Mouse (Mus musculus): ENCODE results near the gene Mobp.

Mobp gene

GRCm38 (mm10) chr9:120201743-120202142 lies 52.2 kb downstream of the Mobp start:
- in situ Hi-C loops (cut with MboI; ENCODE audit: unreplicated experiment in 2 of 2): no loop called here

DNA sequence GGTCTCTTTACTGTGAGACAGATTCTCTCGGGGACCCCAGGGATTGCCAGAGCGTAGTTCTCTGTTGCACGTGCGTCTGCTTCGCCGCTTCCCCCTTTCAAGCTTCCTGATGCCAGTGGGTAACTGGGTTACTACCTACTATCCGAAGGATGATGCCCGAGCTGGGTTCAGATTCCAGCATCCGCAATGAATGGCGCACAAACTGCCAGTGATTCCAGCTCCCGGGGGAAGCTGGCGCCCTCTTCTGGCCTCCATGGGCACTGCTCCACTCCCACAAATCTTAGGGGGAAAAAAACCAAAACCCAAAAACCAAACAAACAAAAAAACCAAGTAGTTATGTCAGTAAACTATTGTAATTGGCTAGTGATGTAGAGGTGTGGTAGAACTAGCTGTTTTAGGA lies 53.2 kb downstream of the Mobp start:
- in situ Hi-C loops (cut with MboI; ENCODE audit: unreplicated experiment in 2 of 2): no loop called here

- in situ Hi-C loops (cut with MboI; ENCODE audit: unreplicated experiment in 2 of 2): no loop called here
Observed at GRCm38 (mm10) chr9:120203936-120204335, 54.4 kb downstream of the Mobp start.

GRCm38 (mm10) chr9:120206897-120207296 lies 57.4 kb downstream of the Mobp start:
- in situ Hi-C loops (cut with MboI; ENCODE audit: unreplicated experiment in 2 of 2): no loop called here

DNA sequence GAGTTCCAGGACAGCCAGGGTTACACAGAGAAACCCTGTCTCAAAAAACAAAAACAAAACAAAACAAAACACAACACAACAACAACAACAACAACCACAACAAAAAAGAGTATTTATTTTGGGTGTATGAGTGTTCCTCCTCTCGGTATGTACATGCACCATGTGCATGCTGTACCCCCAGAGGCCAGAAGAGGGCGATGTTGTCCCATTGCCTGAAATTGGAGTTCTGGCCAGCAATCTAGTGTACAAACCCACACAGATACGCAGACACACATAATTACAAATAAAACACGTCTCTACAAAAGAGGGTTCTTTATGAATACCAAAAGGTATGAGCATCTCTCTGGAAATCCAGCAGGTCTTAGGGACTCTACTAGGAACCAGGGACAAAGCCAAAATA lies 60.6 kb downstream of the Mobp start:
- in situ Hi-C loops (cut with MboI; ENCODE audit: unreplicated experiment in 2 of 2): no loop called here

DNA sequence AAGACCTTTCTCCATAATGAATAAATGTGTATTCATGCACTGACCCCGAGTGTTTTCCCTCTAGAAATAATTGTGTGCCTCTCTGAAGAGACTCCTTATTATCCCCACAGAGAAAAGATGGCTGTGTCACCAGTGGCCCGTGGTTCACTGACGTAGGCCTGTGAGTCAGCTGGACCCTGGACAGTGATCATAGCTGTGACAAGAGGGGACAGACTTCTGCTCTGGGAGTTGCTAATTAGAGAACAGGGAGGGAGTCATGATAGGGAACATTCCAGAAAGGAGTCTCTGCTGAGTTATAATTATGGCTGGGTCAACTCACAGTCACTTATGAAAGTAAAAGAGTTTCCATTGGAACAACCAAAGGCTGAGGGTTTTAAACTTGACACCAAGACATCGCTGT lies 61.4 kb downstream of the Mobp start:
- in situ Hi-C loops (cut with MboI; ENCODE audit: unreplicated experiment in 2 of 2): no loop called here

GRCm38 (mm10) chr9:120212936-120213335 lies 63.4 kb downstream of the Mobp start:
- in situ Hi-C loops (cut with MboI; ENCODE audit: unreplicated experiment in 2 of 2): no loop called here

GRCm38 (mm10) chr9:120214978-120215495 lies 65.5 kb downstream of the Mobp start:
- in situ Hi-C loops (cut with MboI; ENCODE audit: unreplicated experiment in 2 of 2): no loop called here

DNA sequence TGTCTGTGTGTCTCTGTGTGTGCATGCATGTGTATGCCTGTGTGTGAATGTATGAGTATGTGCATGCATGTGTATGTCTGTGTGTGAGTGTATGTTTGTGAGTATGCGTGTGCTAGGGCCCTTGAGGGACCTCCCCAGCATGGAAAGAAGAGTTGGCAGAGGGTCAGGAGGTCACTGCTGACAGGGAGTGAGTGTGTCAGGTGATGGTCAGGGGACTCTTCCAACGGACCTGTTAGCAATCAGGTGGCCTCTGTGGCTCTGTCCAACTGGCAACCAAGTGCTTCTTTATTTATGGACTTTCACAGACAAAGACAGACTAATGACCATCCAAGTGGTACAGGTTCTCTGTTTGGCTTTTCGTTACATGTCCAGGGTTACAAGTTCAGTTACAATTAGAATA lies 69.9 kb downstream of the Mobp start:
- in situ Hi-C loops (cut with MboI; ENCODE audit: unreplicated experiment in 2 of 2): no loop called here
